Mouse (Mus musculus) heart, embryonic 10.5 days (tissue): ENCODE data around the gene Jmy. TPM values are rescaled to one million over a fixed set of nuclear protein-coding genes. Genes with fewer than 3 reads are reported as not detected.
A peak's percentile ranks its signal among the peaks of the same experiment; 100 is the strongest.

Source experiments
- DNase-seq: peaks from one replicate; pipeline ENCODE4 v3.0.0-alpha.2; 2017; ENCODE audit warnings: low spot score
- H3K27ac ChIP-seq: fragments of 300-500 bp; sonication (generic); 2 replicates; pipeline ENCODE4 v1.5.1; 2016; ENCODE audit warnings: mild to moderate bottlenecking
- H3K27me3 ChIP-seq: fragments of 300-500 bp; sonication (generic); 2 replicates; pipeline ENCODE4 v1.6.1; 2016; ENCODE audit warnings: mild to moderate bottlenecking; ENCODE audit not compliant: poor library complexity, insufficient read depth, severe bottlenecking
- H3K36me3 ChIP-seq: fragments of 300-500 bp; sonication (generic); 2 replicates; pipeline ENCODE4 v1.6.1; 2016; ENCODE audit warnings: mild to moderate bottlenecking, moderate library complexity
- H3K4me1 ChIP-seq: fragments of 300-500 bp; sonication (generic); 2 replicates; pipeline ENCODE4 v1.6.1; 2016; ENCODE audit warnings: mild to moderate bottlenecking
- H3K4me3 ChIP-seq: fragments of 300-500 bp; sonication (generic); 2 replicates; pipeline ENCODE4 v1.5.1; 2016; ENCODE audit warnings: mild to moderate bottlenecking, moderate library complexity
- H3K9me3 ChIP-seq: fragments of 300-500 bp; sonication (generic); 2 replicates; pipeline ENCODE4 v1.6.1; 2016; ENCODE audit warnings: mild to moderate bottlenecking, moderate library complexity
- WGBS: fragments of 180-500 bp; shearing (Covaris S2); methylation state at CpG from one replicate; pipeline ENCODE4 v1.1.7; 2016; 5-methylcytosine and 5-hydroxymethylcytosine counted together
- polyA plus RNA-seq: library from polyadenylated mRNA; unstranded; fragments of >200 nt; fragmentation: Nextera tagmentation; extraction: Ambion mirVana; gene quantifications from 2 replicates; pipeline ENCODE4 v1.2.1, GENCODE M21; 2016

Gene Jmy
- polyA plus RNA-seq, 1 experiment from 2014 or later: 5.6 TPM

DNA sequence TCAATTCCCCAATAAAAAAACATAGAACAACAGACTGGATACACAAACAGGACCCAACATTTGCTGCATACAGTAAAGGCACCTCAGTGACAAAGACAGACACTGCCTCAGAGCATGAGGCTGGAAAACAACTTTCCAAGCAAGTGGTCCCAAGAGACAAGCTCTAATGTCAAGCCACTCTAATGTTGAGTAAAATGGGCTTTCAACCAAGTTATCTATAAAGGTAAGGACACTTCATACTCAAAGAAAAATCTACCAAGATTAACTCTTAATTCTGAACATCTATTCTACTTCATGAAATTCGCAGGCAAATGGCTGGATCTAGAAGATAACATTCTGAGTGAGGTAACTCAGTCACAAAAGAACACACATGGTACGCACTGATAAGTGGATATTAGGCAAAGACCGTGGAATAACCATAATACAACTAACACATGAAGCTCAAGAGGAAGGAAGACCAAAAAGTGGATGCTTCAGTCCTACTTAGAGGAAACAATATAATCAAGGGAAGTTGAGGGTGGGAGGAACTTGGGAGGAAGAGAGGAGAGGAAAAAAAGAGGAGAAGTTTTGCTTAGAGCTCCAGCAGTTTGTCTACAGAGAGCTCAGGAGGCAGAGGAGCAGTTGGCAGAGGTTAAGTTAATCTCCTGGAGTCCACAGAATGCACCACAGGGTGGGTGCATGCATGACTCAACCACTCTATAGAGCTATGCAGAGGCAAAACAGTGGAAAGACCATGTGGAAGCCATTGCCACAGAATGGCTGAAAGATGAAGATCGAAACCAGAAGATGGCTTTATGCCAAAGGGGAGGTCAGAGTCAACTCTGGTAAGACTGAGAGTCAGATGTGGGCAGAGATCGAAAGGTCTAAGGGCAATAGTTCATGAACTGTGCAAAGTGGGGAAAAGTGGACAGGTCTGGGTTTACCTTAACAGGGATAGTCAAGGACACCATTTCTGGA lies 71.4 kb downstream of the Jmy start:
- Histone ChIP-seq H3K4me3 (no peak overlapping the region), H3K27ac (peak overlapping the region; percentile 29; the same call in 1 of the 2 replicates), H3K9me3 (no peaks in the 10 kb centered on the region), H3K27me3 (no peaks in the 10 kb centered on the region), H3K4me1 (no peaks in the 10 kb centered on the region), H3K36me3 (0 out of 2 replicates have a peak, but pooled peaks cover 11% of the 10 kb centered on the region)
- WGBS: 87% methylated on average over 5 of the region's 5 CpGs
- DNase-seq: no peak

DNA sequence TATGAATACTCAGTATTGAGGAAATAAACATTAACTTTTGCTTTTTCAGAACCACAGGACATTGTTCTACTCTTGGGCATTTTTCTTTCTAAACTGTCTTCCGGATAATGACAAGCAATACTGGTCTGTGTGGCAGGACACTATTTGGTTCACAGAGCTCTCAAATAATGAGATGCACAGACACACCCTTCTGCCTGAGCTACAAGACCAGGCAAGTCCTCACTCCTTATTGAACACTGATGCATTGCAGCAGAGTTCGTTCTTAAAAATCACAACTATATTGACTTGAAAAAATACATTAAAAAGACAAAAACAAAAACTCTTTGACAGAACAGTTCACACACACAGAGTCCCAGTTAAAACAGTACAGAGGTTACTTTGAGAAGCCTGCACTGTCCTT lies 76.4 kb downstream of the Jmy start:
- H3K27me3 ChIP-seq: no peaks in the 10 kb centered on the region
- no peaks in the 10 kb centered on the region for H3K9me3 ChIP-seq
- no peak for DNase-seq
- H3K4me3 ChIP-seq: no peak overlapping the region
- no peaks in the 10 kb centered on the region for H3K4me1 ChIP-seq
- WGBS: 88% methylated on average over 2 of the region's 2 CpGs
- no peak overlapping the region for H3K27ac ChIP-seq
- no peaks in the 10 kb centered on the region for H3K36me3 ChIP-seq

DNA sequence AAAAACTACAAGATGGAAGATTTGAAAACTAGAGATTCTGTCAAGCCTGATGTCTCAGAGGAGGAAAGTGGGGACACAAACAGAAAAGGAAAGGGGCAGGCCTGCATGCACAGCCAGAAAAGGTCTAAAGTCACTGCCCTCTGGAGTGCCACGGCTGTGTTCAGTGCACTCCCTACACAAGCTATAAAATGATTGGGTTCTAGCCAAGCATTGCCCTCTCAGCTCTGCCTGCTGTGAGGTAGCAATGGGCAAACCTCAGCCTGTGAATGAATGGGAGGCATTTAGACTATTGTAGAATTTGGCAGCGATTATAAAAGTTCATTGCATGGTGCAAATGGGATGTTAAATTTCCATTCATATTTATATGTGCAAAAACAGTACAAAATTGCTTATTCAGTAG lies 79.8 kb downstream of the Jmy start:
- Histone ChIP-seq H3K4me3 (no peak overlapping the region), H3K4me1 (0 out of 2 replicates have a peak, but pooled peaks cover 1% of the 10 kb centered on the region), H3K27ac (no peak overlapping the region), H3K27me3 (no peaks in the 10 kb centered on the region), H3K9me3 (no peaks in the 10 kb centered on the region), H3K36me3 (peaks cover 10% of the 10 kb centered on the region; the same call in 1 of the 2 replicates)
- 83% methylated on average over 2 of the region's 2 CpGs for WGBS
- no peak for DNase-seq

DNA sequence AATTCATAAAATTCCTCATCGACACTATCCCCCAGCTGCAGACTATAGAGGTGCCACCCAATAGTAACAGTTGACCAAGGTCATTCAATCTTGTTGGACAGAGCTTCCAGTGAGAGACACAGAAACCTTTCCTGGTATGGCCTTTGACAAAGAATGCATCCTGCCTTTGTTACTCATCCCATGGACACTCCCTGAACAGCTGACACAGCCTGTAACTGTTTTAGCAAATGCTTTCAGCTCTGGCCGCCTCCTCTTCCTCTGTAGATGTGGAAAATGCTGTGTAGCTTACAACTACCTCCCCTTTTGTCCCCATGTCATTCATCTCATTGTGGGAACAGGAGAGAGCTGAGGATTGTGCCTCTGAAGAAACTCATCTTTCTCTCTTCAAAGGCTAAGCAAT lies 81.3 kb downstream of the Jmy start:
- Histone ChIP-seq H3K27me3 (no peaks in the 10 kb centered on the region), H3K27ac (no peak overlapping the region), H3K4me3 (no peak overlapping the region), H3K36me3 (peaks cover 13% of the 10 kb centered on the region; the same call in 1 of the 2 replicates), H3K4me1 (0 out of 2 replicates have a peak, but pooled peaks cover 4% of the 10 kb centered on the region), H3K9me3 (no peaks in the 10 kb centered on the region)
- 79% methylated on average over 2 of the region's 2 CpGs for WGBS
- no peak for DNase-seq

DNA sequence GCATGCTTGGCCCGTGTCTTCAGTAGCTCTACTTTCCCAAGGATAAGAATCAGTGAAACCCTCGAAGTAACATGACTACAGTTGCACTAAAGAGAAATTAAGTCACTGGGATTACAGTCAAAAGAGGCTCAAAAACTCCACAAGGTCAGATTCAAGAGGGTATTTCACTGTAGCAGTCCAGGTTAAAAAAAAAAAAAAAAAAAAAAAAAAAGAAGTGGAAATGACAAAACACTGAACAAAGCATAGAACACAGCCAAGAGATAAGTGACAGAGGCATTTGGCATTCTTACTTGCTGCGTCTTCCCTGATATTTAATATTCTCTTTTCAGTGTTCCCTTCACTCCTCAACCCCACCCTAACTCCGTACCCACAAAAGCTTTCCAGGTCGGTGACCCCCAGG lies 84.6 kb downstream of the Jmy start:
- Histone ChIP-seq H3K36me3 (peaks cover 13% of the 10 kb centered on the region; the same call in 1 of the 2 replicates), H3K27ac (no peak overlapping the region), H3K27me3 (no peaks in the 10 kb centered on the region), H3K9me3 (no peaks in the 10 kb centered on the region), H3K4me3 (no peak overlapping the region), H3K4me1 (peaks cover 12% of the 10 kb centered on the region; the same call in 1 of the 2 replicates)
- WGBS: 85% methylated on average over 5 of the region's 5 CpGs
- DNase-seq: no peak

DNA sequence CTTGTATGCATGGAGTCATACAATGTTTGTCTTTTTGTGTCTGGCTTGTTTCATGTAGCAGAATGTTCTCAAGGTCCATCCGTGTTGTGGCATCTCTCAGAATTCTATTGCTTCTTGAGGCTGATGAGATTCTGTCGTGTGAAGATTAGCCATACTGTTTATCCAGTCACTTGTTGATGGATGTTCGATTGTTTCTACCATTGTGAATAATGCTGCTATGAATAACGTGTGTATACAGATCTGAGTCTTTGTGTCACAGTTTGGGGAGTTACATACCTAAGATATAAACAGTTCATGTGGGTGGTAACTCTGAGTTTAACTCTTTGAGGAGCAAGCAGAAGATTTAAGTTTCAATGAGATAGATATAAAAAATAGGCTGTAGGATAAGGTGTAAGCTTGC lies 89.3 kb downstream of the Jmy start:
- Histone ChIP-seq H3K27me3 (no peaks in the 10 kb centered on the region), H3K9me3 (no peaks in the 10 kb centered on the region), H3K4me3 (no peak overlapping the region), H3K4me1 (peaks cover 12% of the 10 kb centered on the region; the same call in 1 of the 2 replicates), H3K36me3 (peaks cover 32% of the 10 kb centered on the region), H3K27ac (no peak overlapping the region)
- no peak for DNase-seq
- WGBS: 83% methylated on average over 4 of the region's 4 CpGs

DNA sequence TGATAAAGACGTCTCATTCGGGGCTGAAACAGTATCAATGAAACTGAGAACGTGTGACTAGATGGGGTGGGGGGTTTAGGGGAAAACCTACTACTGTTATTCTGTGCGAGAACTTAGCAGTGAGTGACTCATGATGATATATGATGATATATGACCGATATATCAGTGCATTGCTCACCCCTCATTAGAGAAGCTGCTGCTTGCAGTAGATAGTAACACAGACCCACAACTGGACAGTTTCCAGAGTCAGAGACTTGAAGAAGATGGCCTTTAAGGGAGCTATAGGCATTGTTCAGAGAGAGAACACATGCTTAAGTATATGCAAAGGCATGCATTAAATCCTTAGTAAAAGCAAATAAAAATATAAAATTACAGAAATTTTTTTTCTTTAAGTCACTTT lies 92.8 kb downstream of the Jmy start:
- Histone ChIP-seq H3K36me3 (peaks cover 31% of the 10 kb centered on the region), H3K27ac (no peak overlapping the region), H3K9me3 (no peaks in the 10 kb centered on the region), H3K4me1 (peaks cover 7% of the 10 kb centered on the region; the same call in 1 of the 2 replicates), H3K4me3 (no peak overlapping the region), H3K27me3 (no peaks in the 10 kb centered on the region)
- 75% methylated on average over 5 of the region's 5 CpGs for WGBS
- no peak for DNase-seq

DNA sequence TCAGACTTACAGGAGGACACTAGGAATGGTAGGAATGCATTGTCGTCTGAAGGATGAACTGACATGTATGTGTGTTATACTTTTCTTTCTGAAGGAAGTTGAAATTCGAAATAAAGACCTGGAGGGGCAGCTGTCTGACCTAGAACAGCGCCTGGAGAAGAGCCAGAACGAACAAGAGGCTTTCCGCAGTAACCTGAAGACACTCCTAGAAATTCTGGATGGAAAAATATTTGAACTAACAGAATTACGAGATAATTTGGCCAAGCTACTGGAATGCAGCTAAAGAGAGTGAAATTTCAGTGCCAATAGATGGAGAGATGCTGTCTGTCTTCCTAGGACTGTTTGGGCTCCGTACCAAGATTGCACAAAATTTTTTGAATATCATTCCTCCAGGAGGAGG lies 97.7 kb downstream of the Jmy start:
- DNase-seq: no peak

DNA sequence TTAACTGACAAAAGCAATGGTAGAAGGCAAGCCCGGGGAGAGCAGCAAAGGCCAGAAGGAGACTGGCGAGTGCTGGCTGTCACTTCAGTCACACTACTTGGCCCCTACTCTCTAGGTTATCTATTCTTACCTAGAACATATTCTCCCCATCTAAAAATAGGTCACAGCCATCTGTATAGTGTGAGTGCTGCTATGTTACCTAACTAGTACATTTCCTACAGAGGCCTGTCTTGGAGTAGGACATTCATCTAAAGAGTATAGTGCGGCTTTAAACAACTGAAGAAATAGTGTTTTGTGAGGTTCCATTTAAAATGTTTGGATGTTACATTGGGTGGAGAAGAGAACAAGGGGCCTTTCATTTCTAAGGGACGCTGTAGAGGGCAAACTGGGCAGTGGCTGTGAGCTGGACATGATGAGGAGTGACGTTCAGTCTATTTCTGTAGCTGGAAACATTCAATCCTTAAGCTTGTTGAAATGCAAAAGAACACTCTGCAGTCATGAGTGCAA lies 99.8 kb downstream of the Jmy start:
- H3K36me3 ChIP-seq: peaks cover 32% of the 10 kb centered on the region
- no peak for DNase-seq

More for the DNA sequence above, 97.7 kb downstream of the Jmy start:
- Histone ChIP-seq H3K9me3 (no peaks in the 10 kb centered on the region), H3K36me3 (peaks cover 27% of the 10 kb centered on the region), H3K4me1 (peaks cover 4% of the 10 kb centered on the region; the same call in 1 of the 2 replicates), H3K27me3 (no peaks in the 10 kb centered on the region), H3K27ac (no peak overlapping the region), H3K4me3 (no peak overlapping the region)
- 90% methylated on average over 7 of the region's 7 CpGs for WGBS

DNA sequence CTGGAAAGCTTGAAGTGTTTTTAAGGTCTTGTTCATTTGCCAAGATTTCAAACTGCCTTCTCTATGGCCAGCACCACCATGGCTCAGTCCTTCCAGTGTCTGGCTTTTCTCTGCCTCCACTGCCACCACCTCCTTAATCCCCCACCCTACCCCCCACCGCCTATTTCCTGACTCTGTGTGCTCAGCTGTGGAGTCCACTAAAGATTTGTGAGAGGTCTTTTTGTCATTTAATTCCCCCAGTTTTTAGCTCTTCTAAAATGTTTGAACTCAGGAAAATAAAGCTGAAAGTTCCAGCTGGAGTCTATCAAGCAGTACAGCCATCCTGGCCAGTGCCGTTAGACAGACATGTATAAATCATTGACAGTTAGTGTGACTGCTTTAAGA lies 110.4 kb downstream of the Jmy start:
- WGBS: 29% methylated on average over 2 of the region's 2 CpGs
- Histone ChIP-seq H3K27me3 (no peaks in the 10 kb centered on the region), H3K9me3 (no peaks in the 10 kb centered on the region), H3K36me3 (peaks cover 22% of the 10 kb centered on the region), H3K27ac (peak overlapping the region; percentile 32; the same call in 1 of the 2 replicates), H3K4me1 (peaks cover 15% of the 10 kb centered on the region), H3K4me3 (no peak overlapping the region)
- no peak for DNase-seq

More for the DNA sequence above, 99.8 kb downstream of the Jmy start:
- Histone ChIP-seq H3K4me3 (no peak overlapping the region), H3K9me3 (no peaks in the 10 kb centered on the region), H3K27me3 (no peaks in the 10 kb centered on the region), H3K27ac (peak overlapping the region; percentile 81; the same call in 1 of the 2 replicates), H3K4me1 (peaks cover 4% of the 10 kb centered on the region; the same call in 1 of the 2 replicates)
- 50% methylated on average over 5 of the region's 5 CpGs for WGBS

DNA sequence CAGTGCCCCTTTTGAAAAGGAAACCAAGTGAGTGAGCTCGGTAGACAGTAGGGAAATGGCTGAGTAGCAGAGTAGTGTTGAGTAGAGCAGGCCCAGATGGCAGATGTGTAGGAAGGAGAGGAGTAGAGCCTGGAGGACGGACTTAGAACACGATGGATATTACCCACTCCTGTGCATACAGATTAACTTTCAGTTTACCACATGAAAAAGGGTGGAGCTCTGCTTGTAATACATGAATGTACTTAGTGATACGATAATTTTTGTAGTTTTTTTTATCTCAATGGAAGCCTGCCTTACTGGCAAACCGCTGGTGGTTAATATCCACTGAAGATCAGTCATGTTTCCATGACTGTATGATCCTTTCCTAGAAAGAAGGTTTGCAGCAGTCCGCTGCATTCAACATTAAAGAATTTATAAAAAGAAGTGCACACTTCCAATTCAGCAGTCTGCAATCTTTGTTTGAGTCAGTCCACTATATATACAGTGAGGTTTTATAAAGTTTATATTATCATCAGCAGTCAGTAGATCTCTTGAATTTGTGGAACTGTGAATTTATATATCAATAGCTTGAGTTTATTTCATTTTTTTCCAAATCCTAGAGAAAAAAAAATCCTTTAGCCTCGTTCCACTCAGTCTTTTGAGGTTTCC lies 110.9 kb downstream of the Jmy start:
- Histone ChIP-seq H3K4me1 (peaks cover 20% of the 10 kb centered on the region), H3K36me3 (peaks cover 17% of the 10 kb centered on the region), H3K27me3 (no peaks in the 10 kb centered on the region), H3K27ac (peak overlapping the region; percentile 38; the same call in 1 of the 2 replicates), H3K4me3 (no peak overlapping the region), H3K9me3 (no peaks in the 10 kb centered on the region)
- no peak for DNase-seq
- 69% methylated on average over 7 of the region's 7 CpGs for WGBS

DNA sequence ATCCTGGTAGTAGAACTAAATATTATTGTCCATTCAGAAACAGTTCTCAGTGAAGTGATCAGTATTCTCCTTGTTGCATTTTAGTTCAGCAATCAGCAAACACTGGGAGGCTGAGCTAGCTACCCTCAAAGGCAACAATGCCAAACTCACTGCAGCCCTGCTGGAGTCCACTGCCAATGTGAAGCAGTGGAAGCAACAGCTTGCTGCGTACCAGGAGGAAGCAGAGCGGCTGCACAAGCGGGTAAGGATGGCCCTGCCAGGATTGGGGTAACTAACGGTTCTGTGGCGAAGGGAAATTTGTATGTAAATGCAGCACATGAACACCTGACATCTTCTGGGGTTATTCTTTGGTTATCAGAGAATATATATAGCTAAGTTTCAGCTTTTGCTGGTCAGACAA lies 112.2 kb downstream of the Jmy start:
- no peak overlapping the region for H3K27ac ChIP-seq
- H3K27me3 ChIP-seq: no peaks in the 10 kb centered on the region
- WGBS: 91% methylated on average over 5 of the region's 5 CpGs
- peaks cover 20% of the 10 kb centered on the region for H3K4me1 ChIP-seq
- no peaks in the 10 kb centered on the region for H3K9me3 ChIP-seq
- DNase-seq: no peak
- no peak overlapping the region for H3K4me3 ChIP-seq
- H3K36me3 ChIP-seq: peaks cover 10% of the 10 kb centered on the region; the same call in 1 of the 2 replicates

DNA sequence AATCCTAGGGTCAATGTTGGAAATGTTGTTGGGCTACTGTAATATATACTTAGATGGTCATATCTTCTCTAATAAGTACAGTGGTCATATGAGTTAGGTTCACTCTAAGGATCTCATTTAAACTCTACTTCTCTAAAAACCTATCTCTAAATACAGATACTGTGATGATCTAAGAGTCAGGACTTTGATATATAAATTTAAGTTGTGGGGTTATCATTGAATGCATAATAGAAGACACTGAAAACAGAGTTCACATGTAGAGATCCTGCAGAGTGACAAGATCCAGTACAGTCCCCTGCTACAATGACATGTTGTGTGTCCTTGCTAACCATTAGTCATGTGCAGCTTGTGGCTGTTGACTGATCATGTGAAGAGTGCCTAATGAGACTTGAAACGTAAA lies 114.5 kb downstream of the Jmy start:
- no peak overlapping the region for H3K4me3 ChIP-seq
- H3K27me3 ChIP-seq: no peaks in the 10 kb centered on the region
- peaks cover 24% of the 10 kb centered on the region for H3K4me1 ChIP-seq
- no peak overlapping the region for H3K27ac ChIP-seq
- no peak for DNase-seq
- WGBS: 88% methylated on average over 1 of the region's 1 CpGs
- H3K36me3 ChIP-seq: 0 out of 2 replicates have a peak, but pooled peaks cover 2% of the 10 kb centered on the region
- H3K9me3 ChIP-seq: no peaks in the 10 kb centered on the region
